Mouse (Mus musculus): ENCODE data around the gene Kmt2e.

Gene Kmt2e

DNA sequence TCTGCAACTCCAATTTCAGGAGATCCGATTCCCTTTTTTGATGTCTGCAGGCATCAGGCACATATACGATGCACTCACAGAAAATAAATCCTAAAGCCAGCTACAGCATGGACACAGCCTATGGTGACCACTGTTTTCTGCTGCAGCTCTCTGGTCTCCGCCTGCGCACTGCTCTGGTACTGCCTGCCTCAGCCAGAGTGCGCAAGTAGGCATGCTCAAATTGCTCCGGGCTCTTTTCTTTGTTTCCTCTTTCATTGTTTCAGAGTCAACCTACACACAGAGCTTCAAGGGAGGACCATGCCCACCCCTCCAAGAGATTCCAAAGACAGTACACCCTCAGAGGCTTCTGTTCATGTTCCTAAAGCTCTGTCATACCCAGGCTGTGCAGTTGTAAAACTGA is 74.4 kb downstream of the Kmt2e start:
- no peak for TF ChIP-seq POU5F1 (IDR thresholded peaks at IDR 0.05; ENCODE audit: borderline replicate concordance, low read length)
- no peak for TF ChIP-seq CTCF (conservative IDR thresholded peaks at IDR 0.05; ENCODE audit: low read length)
- no peak for TF ChIP-seq NANOG (IDR thresholded peaks at IDR 0.05; ENCODE audit: borderline replicate concordance, low read length)

GRCm38 (mm10) chr5:23511456-23511855 is 77.2 kb downstream of the Kmt2e start:
- Histone ChIP-seq H3K27me3 (ENCODE audit: insufficient read depth, low read length) (no peaks in the 10 kb centered on the region), H3K4me3 (replicated peaks; ENCODE audit: low read length) (no peak overlapping the region), H3K4me1 (replicated peaks; ENCODE audit: low read depth, low read length) (peaks cover 62% of the 10 kb centered on the region), H3K9me3 (ENCODE audit: low read length) (no peaks in the 10 kb centered on the region), H3K36me3 (ENCODE audit: insufficient read depth, low read length) (peaks cover 63% of the 10 kb centered on the region)
- TF ChIP-seq NANOG (IDR thresholded peaks at IDR 0.05; ENCODE audit: borderline replicate concordance, low read length) (no peak), CTCF (conservative IDR thresholded peaks at IDR 0.05; ENCODE audit: low read length) (no peak), POU5F1 (IDR thresholded peaks at IDR 0.05; ENCODE audit: borderline replicate concordance, low read length) (no peak)

More for the DNA sequence above, 74.4 kb downstream of the Kmt2e start:
- Histone ChIP-seq H3K9me3 (ENCODE audit: low read length) (no peaks in the 10 kb centered on the region), H3K4me1 (replicated peaks; ENCODE audit: low read depth, low read length) (peaks cover 50% of the 10 kb centered on the region), H3K4me3 (replicated peaks; ENCODE audit: low read length) (no peak overlapping the region), H3K27me3 (ENCODE audit: insufficient read depth, low read length) (no peaks in the 10 kb centered on the region), H3K36me3 (ENCODE audit: insufficient read depth, low read length) (peaks cover 46% of the 10 kb centered on the region)

- Histone ChIP-seq H3K27me3 (ENCODE audit: insufficient read depth, low read length) (no peaks in the 10 kb centered on the region), H3K36me3 (ENCODE audit: insufficient read depth, low read length) (peaks cover 64% of the 10 kb centered on the region), H3K4me3 (replicated peaks; ENCODE audit: low read length) (no peak overlapping the region), H3K4me1 (replicated peaks; ENCODE audit: low read depth, low read length) (peaks cover 51% of the 10 kb centered on the region), H3K9me3 (ENCODE audit: low read length) (no peaks in the 10 kb centered on the region)
- no peak for TF ChIP-seq CTCF (conservative IDR thresholded peaks at IDR 0.05; ENCODE audit: low read length)
- no peak for TF ChIP-seq POU5F1 (IDR thresholded peaks at IDR 0.05; ENCODE audit: borderline replicate concordance, low read length)
- TF ChIP-seq NANOG (IDR thresholded peaks at IDR 0.05; ENCODE audit: borderline replicate concordance, low read length) = no peak
Measured at GRCm38 (mm10) chr5:23512556-23512955, 78.3 kb downstream of the Kmt2e start.

- H3K27me3 ChIP-seq (ENCODE audit: insufficient read depth, low read length) = no peaks in the 10 kb centered on the region
- H3K4me1 ChIP-seq (replicated peaks; ENCODE audit: low read depth, low read length) = peaks cover 44% of the 10 kb centered on the region
- peaks cover 72% of the 10 kb centered on the region for H3K36me3 ChIP-seq (ENCODE audit: insufficient read depth, low read length)
- H3K4me3 ChIP-seq (replicated peaks; ENCODE audit: low read length) = no peak overlapping the region
- H3K9me3 ChIP-seq (ENCODE audit: low read length) = no peaks in the 10 kb centered on the region
- TF ChIP-seq POU5F1 (IDR thresholded peaks at IDR 0.05; ENCODE audit: borderline replicate concordance, low read length) = no peak
- no peak for TF ChIP-seq CTCF (conservative IDR thresholded peaks at IDR 0.05; ENCODE audit: low read length)
- TF ChIP-seq NANOG (IDR thresholded peaks at IDR 0.05; ENCODE audit: borderline replicate concordance, low read length) = no peak
Measured at GRCm38 (mm10) chr5:23513468-23513867, 79.2 kb downstream of the Kmt2e start.

GRCm38 (mm10) chr5:23515038-23515437 is 80.8 kb downstream of the Kmt2e start:
- Histone ChIP-seq H3K4me1 (replicated peaks; ENCODE audit: low read depth, low read length) (peaks cover 28% of the 10 kb centered on the region), H3K27me3 (ENCODE audit: insufficient read depth, low read length) (no peaks in the 10 kb centered on the region), H3K9me3 (ENCODE audit: low read length) (no peaks in the 10 kb centered on the region), H3K36me3 (ENCODE audit: insufficient read depth, low read length) (peaks cover 77% of the 10 kb centered on the region), H3K4me3 (replicated peaks; ENCODE audit: low read length) (no peak overlapping the region)
- TF ChIP-seq CTCF (conservative IDR thresholded peaks at IDR 0.05; ENCODE audit: low read length) (no peak), NANOG (IDR thresholded peaks at IDR 0.05; ENCODE audit: borderline replicate concordance, low read length) (no peak), POU5F1 (IDR thresholded peaks at IDR 0.05; ENCODE audit: borderline replicate concordance, low read length) (no peak)

GRCm38 (mm10) chr5:23516962-23517361 is 82.7 kb downstream of the Kmt2e start:
- Histone ChIP-seq H3K36me3 (ENCODE audit: insufficient read depth, low read length) (peaks cover 66% of the 10 kb centered on the region), H3K27me3 (ENCODE audit: insufficient read depth, low read length) (no peaks in the 10 kb centered on the region)
- TF ChIP-seq NANOG (IDR thresholded peaks at IDR 0.05; ENCODE audit: borderline replicate concordance, low read length) = no peak
- no peak for TF ChIP-seq POU5F1 (IDR thresholded peaks at IDR 0.05; ENCODE audit: borderline replicate concordance, low read length)
- no peak for TF ChIP-seq CTCF (conservative IDR thresholded peaks at IDR 0.05; ENCODE audit: low read length)

DNA sequence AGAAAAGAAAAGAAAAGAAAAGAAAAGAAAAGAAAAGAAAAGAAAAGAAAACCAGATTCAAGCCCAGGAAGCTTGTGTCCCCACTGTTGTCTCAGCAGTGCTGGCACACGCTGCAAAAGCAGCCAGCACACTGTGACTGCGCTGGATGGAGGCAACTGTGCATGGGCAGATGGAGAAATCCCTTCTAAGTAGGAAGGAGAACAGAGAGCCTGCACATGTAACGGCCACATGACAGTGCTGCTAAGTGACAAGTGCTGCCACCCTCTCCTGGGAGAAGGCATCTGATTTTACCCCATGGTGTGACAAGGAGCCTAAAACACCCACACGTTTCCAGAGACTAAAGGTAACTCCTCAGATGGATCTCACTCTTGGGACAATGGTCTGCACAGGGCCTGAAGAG is 83.6 kb downstream of the Kmt2e start:
- H3K4me1 ChIP-seq (replicated peaks; ENCODE audit: low read depth, low read length) = peaks cover 14% of the 10 kb centered on the region
- no peaks in the 10 kb centered on the region for H3K9me3 ChIP-seq (ENCODE audit: low read length)
- no peaks in the 10 kb centered on the region for H3K27me3 ChIP-seq (ENCODE audit: insufficient read depth, low read length)
- no peak overlapping the region for H3K4me3 ChIP-seq (replicated peaks; ENCODE audit: low read length)
- H3K36me3 ChIP-seq (ENCODE audit: insufficient read depth, low read length) = peaks cover 69% of the 10 kb centered on the region
- TF ChIP-seq NANOG (IDR thresholded peaks at IDR 0.05; ENCODE audit: borderline replicate concordance, low read length) = no peak
- TF ChIP-seq CTCF (conservative IDR thresholded peaks at IDR 0.05; ENCODE audit: low read length) = no peak
- TF ChIP-seq POU5F1 (IDR thresholded peaks at IDR 0.05; ENCODE audit: borderline replicate concordance, low read length) = no peak

More at GRCm38 (mm10) chr5:23516962-23517361, 82.7 kb downstream of the Kmt2e start:
- Histone ChIP-seq H3K9me3 (ENCODE audit: low read length) (no peaks in the 10 kb centered on the region), H3K4me3 (replicated peaks; ENCODE audit: low read length) (no peak overlapping the region), H3K4me1 (replicated peaks; ENCODE audit: low read depth, low read length) (peaks cover 12% of the 10 kb centered on the region)

DNA sequence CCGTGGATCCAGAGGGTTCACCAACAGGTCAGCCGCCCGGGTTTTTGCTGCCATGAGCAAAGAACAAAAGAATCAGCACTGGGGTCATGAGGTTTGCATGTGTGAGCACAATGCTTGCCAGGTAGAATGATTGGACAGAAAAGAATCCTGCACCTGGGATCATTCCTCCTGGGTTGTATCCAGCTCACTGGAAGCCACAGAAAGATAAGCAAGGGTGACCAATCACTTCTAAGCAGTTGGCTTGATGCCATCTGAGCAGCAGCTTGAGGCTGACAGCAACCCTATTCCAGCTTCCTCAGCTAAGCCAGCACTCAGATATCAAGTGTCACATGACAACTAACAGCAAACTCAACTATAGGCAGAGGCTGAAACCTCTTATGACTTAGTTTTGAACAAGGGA is 84.4 kb downstream of the Kmt2e start:
- Histone ChIP-seq H3K27me3 (ENCODE audit: insufficient read depth, low read length) (no peaks in the 10 kb centered on the region), H3K9me3 (ENCODE audit: low read length) (no peaks in the 10 kb centered on the region), H3K36me3 (ENCODE audit: insufficient read depth, low read length) (peaks cover 63% of the 10 kb centered on the region), H3K4me3 (replicated peaks; ENCODE audit: low read length) (no peak overlapping the region), H3K4me1 (replicated peaks; ENCODE audit: low read depth, low read length) (peaks cover 14% of the 10 kb centered on the region)
- TF ChIP-seq CTCF (conservative IDR thresholded peaks at IDR 0.05; ENCODE audit: low read length) (no peak), NANOG (IDR thresholded peaks at IDR 0.05; ENCODE audit: borderline replicate concordance, low read length) (no peak), POU5F1 (IDR thresholded peaks at IDR 0.05; ENCODE audit: borderline replicate concordance, low read length) (no peak)

GRCm38 (mm10) chr5:23519679-23520078 is 85.4 kb downstream of the Kmt2e start:
- Histone ChIP-seq H3K4me3 (replicated peaks; ENCODE audit: low read length) (no peak overlapping the region), H3K9me3 (ENCODE audit: low read length) (no peaks in the 10 kb centered on the region), H3K36me3 (ENCODE audit: insufficient read depth, low read length) (peaks cover 63% of the 10 kb centered on the region), H3K27me3 (ENCODE audit: insufficient read depth, low read length) (no peaks in the 10 kb centered on the region), H3K4me1 (replicated peaks; ENCODE audit: low read depth, low read length) (peaks cover 14% of the 10 kb centered on the region)
- TF ChIP-seq NANOG (IDR thresholded peaks at IDR 0.05; ENCODE audit: borderline replicate concordance, low read length) (no peak), POU5F1 (IDR thresholded peaks at IDR 0.05; ENCODE audit: borderline replicate concordance, low read length) (no peak), CTCF (conservative IDR thresholded peaks at IDR 0.05; ENCODE audit: low read length) (no peak)
